Mouse (Mus musculus) G1E-ER4 (cell line): ENCODE measurements around the gene Atr. TPM values are rescaled to one million over a fixed set of nuclear protein-coding genes. Genes with fewer than 3 reads are reported as not detected.

Experiments
- GATA1 ChIP-seq: IDR thresholded peaks from one replicate; pipeline ENCODE4 v1.8.0; 2012; ENCODE audit warnings: low read length, inconsistent platforms
- polyA plus RNA-seq: library from polyadenylated mRNA; stranded (reverse); fragments of >175 nt; gene quantifications from 2 replicates; pipeline ENCODE4 v1.2.3, GENCODE M21; 2012

The Atr gene
- polyA plus RNA-seq, result 5.3 and 9.1 TPM in 2 replicates

GRCm38 (mm10) chr9:95857414-95858026, at the start of gene Atr:
Gene Atr, plus strand, starts transcription at chr9:95857597.
- TF ChIP-seq GATA1, result no peak

DNA sequence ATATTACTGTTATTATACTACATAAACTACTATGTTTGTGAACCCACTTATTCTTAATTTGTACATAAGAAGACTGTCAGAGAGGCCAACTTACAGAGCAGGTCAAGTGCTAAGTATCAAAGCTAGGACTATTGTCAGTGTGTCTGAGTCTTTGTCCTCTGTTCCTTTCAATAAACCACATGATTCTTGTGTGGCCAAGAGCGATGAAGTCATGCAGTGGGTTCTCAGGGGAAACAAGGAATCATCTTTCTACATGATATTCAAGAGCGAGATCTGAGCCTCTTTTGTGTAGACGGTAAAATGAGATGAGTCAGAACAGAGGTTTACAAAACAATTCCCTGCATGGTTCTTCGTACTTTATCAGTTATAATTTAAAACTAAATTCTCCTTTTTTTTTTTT, 47.8 kb upstream of the Atr start:
- TF ChIP-seq GATA1, result no peak

GRCm38 (mm10) chr9:95811817-95812216, 45.6 kb upstream of the Atr start:
- no peak for TF ChIP-seq GATA1

DNA sequence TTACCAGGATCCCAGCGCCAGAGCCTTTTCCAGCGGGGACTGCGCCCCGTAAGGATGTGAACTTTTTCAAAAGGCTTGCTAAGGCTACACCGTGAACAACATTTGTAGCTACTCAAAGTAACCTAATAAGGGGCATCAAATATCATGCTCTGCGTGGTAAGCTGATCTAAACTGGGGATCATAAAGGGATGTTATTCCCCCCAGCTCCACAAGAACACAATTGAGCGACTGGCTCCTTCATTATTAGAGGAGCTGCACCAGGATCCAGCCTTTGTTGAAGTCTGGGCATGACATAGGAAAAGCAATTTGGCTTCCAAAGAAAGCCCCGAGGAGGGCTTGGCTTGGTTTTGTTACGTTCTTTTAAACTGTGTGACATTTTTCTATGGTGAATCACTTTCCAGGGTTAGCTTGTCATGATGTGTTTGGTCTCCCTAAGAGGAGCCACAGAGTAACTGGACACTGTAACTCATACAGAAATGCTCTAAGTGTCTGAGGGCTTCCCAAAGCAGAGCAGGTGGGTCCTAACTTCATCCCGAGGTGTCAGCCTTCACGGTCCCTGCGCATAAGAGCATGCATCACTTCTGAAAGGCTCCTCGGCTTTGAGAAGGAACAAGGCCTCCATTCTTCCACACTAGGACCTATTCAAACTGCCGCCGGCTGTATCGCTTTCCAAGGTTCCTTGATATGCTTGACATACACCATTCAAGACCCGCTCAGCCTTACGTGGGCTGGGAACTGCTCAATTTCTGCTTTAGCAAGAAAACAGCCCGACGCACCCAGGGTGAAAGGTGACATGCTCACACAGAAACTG, 43.5 kb upstream of the Atr start:
- TF ChIP-seq GATA1, result no peak

DNA sequence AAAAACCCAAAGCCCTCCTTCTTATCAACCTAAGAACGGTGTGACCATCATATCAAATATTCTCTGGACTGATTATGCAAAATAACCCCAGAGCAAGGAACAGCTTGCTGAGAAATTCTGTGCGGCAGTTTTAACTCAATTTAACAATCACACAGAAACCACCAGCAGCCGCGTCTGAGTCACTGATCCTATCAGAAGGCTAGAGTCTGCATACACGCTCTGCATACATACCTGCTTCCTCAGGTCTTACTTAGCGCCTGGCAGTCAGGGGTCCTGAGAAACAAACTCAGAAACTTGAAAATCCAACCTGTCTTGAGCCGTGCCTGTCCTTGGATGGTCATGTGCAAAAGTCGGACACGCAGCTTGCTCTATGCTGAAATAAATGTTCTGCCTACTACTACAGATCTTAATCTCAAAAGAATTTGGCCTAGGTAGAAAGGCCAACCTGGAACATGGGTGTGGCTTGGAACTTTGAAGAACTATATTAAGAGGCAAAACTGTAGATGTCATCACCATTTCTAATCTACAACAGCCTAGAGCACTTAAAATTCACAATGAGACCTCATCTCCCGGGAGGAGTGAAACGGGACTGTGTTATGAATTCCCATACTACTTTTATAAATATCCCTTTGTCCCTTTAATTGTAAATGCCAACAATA, 42.3 kb upstream of the Atr start:
- no peak for TF ChIP-seq GATA1

GRCm38 (mm10) chr9:95815706-95816105, 41.7 kb upstream of the Atr start:
- no peak for TF ChIP-seq GATA1

- no peak for TF ChIP-seq GATA1
Observed at GRCm38 (mm10) chr9:95822531-95822930, 34.9 kb upstream of the Atr start.

DNA sequence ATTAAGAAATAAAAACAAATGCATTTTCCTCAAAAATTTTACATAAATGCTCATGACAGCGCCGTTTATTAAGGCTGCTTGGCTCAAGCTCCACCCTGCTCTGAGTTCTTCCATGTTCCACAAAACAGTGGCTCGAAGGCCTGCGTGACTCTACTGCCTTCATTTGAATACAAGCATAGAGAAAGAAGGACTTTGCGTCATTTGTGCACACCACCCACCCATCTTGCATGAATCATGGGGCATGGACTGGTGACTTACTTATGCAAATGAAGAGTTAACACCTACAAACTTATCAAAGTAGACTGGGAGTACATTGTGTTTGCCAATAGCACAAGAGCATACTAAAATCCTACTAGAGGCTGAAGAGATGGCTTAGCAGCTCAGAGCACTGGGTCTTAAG, 29.8 kb upstream of the Atr start:
- no peak for TF ChIP-seq GATA1

- TF ChIP-seq GATA1, result no peak
Observed at GRCm38 (mm10) chr9:95832758-95833157, 24.6 kb upstream of the Atr start.

- no peak for TF ChIP-seq GATA1
Observed at GRCm38 (mm10) chr9:95834799-95835198, 22.6 kb upstream of the Atr start.

DNA sequence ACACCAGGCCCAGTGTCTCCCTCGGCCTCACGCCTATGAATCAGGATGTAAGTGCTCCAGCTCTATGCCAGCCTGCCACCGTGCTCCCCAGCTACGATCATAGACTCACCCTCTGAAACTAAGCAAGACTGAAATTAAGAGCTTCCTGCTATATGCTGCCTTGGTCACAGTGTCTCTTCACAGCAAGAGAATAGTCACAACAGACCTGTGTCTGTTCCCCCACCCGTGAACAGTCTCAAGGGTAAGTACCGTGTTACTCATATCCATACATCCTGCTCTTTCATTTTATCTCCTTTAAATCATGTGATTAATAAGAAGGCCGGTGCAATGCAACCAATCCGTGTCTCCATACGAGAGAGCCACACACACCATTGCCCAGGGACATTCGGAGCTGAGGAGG, 21.7 kb upstream of the Atr start:
- no peak for TF ChIP-seq GATA1

GRCm38 (mm10) chr9:95839424-95839823, 18.0 kb upstream of the Atr start:
- no peak for TF ChIP-seq GATA1

- TF ChIP-seq GATA1, result no peak
Observed at GRCm38 (mm10) chr9:95844825-95845460, 12.5 kb upstream of the Atr start, which contains the start of gene Pls1. Gene Pls1, minus strand, starts transcription at chr9:95845311.

DNA sequence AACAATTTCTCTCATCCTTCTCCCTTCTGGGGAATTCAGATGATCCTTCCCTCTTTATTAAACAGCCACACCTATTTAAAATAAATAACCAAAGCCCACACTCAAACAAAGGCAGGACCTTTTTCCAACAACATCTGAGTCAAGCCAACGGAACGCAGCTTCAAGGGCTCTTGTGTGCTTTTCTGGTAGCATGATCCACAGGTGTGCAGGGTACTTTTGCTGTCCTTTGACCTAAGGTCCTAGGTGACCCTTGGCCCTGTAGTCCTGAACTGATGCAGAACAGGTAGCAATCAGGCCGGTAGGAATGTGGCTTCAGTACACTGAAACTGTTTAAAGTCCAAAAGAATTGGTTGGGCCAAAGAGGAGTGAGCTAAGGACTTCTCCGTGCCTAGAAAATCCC, 11.7 kb upstream of the Atr start:
- no peak for TF ChIP-seq GATA1

DNA sequence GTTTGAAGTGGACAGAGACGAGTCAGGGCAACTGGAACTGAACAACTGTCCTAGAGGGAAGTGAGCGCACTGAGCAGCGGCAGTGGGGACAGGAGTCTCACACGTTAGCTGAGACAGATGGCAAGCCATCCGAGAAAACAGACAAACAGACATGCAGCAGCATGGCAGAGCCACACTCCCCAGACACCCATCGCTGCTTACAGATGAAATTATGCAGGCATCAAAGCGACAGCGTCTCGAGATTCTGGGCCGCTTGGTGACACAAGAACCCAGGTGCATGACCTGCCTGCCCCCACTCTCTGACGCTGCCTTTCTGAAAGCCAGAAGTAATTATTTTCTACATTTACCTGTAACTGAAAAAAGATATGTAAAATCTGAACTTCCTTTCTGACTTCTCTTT, 5.7 kb upstream of the Atr start:
- TF ChIP-seq GATA1, result no peak

DNA sequence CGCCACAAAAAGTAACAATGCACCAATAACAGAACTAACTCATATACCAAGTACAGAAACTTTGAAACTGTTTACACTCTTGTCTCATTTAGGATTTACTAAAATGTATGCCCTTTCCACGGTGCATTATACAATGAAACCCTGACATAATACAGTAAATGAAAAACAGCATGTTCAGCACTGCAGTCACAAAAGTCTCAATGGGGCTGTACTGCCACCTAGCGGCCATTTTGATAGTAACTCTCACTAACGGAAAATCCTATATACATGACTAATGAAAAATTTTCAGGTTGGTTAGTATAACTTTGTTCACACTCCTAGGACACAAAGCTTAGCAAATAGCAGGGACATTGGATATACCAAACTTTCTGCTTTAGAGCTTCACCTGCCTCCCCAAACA, 4.5 kb upstream of the Atr start:
- TF ChIP-seq GATA1, result no peak
